Mouse (Mus musculus): ENCODE measurements around the gene Akap11.
"Not testable (repeated sequence)": the region's sequence is repeated elsewhere in the genome, so short reads cannot be mapped to it uniquely, and the experiment has no call there.

Akap11 gene

DNA sequence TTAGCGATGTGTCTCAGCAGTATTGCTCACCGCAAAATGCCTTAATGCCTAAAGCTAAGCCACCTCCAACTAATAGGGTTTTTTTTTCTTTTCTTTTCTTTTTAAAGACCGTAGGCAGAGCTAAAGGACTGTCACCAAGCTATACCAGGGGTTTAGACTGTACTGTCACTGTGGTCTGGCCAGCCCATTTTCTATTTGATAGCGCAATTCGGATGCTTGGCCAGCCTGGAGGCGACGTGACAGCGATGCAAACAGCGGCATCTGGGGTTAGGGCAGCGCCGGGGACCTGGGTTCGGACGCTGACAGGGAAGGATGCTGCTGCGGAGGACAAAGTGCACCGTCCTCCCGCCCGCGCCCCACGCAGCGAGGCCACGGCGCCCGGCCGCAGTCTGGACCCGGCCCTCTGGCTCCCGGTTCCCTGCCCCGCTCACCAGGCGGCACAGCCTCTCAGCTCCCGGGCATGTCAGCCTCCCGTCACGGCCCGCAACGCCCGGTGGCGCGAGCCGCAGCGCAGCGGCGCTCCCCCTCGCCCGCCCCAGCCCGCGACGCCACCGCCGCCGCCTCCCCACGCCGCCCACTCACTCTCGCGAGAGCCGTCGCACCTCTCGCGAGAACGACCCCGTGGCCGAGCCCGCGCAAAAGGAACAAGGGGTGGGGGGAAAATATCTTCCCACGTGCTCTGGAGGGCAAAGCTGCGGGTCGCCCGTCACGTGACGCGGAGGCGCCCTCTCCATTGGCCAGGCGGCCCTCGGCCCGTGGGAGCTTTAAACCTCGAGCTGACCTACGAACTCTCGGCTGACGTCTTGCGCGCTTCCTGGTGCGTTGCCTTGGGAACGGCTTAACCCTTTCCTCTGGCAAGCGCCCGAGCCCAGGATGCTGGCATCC is at the start of gene Akap11:
Akap11 (minus strand) TSS at position 528 of the 885 bp plus-strand sequence.
- peak; percentile 79 for DNase-seq (ENCODE audit: low spot score)

DNA sequence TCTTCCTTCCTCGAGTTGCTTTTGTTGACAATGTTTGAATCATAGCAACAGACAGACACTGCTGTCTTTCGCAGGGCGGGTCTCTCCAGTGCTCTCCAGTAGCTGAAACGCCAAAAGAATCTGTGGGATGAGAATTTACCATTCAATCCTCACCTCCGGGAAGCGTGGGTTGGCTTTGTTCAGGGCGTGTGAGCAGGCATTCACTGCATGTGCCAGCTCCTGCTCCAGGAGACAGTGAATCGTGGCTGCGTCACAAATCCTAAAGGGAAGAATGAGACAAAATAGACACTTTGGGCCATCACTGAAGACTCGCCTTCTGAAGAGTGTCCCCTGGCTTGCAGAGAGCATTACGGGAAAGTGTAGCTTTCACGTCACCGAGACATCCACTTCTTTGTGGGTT is 47.6 kb upstream of the Akap11 start:
- no peak for DNase-seq (ENCODE audit: low spot score)

- peak; percentile 19 for DNase-seq (ENCODE audit: low spot score)
These were observed 46.6 kb upstream of the Akap11 start for GRCm38 (mm10) chr14:78583168-78583567.

DNA sequence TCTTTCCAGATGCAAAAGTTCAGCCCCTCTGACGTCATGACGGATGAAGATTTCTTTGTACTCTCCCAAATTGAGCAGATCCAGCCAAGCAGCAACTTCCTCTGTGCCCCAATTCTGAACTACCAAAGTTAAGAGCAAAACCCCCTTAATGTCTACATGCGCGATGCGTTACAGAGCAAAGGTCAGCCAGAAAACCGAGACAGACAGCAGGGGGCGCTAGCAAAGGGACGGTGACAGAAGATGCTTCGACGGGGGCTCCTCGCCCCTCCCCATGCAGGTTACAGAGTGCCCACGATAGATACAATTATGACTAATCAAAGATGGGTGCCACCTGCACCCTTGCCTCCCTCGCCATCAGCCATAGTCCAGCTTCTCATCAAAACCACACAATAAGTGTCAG is 39.3 kb upstream of the Akap11 start:
- no peak for DNase-seq (ENCODE audit: low spot score)

DNA sequence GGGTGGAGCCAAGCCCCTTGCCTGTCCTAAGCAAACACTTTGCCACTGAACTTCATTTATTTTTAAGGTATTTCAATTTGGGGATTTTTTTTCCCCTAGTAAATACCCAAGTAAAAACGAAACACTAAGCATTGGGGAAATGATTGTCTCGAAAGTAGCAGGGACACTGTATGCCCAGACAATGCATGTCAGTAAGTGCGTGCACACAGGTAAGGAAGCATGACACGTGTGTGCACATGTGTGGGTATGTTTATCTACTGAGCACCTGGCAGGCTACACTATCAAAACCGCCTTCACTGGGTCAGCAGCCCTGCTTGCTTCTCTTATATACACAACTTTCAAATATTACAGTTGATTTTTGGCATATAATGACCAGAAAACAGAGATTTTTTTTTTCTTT is 31.8 kb upstream of the Akap11 start:
- DNase-seq (ENCODE audit: low spot score), result no peak

GRCm38 (mm10) chr14:78566431-78566830 is 29.8 kb upstream of the Akap11 start:
- DNase-seq (ENCODE audit: low spot score), result no peak

- no peak for DNase-seq (ENCODE audit: low spot score)
These were observed 27.7 kb upstream of the Akap11 start for GRCm38 (mm10) chr14:78564292-78564691.

DNA sequence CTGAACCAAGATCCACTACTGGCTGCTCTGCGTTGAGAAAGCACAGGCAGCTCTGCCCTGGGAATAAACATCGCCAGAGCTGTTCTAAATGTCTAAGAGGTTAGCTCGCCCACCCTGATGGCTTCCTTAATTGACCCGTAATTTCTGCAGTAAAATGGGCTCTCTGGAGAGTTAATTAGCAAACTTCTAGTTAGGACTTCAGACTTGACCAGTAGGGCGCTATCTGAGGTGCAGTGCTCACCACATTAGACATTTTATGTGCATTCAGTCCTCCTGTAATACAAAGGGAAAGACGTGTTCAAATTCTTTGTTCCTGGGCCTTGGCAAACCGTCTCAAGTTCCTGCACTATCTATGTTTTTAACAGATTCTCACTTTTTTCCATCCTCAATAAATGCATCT is 26.6 kb upstream of the Akap11 start:
- no peak for DNase-seq (ENCODE audit: low spot score)

DNA sequence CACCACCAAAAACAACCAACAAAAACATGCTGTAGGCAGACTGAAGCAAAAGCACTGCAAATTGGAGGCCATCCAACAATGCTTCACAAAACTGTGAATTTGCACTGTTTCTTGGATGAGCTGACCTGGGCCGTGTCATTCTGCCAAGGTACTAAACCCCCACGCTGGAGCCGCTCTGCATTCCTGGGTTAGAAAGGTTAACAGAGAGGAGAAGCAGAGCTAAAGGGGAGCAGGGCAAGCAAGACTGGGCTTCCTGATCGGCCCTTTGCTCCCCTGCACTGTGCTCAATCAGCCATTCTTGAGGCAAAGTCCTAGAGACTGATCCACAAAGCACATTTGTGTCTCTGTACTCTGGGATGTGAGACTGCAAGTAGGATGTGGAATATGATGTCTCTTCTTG is 25.5 kb upstream of the Akap11 start:
- DNase-seq (ENCODE audit: low spot score), result no peak

DNA sequence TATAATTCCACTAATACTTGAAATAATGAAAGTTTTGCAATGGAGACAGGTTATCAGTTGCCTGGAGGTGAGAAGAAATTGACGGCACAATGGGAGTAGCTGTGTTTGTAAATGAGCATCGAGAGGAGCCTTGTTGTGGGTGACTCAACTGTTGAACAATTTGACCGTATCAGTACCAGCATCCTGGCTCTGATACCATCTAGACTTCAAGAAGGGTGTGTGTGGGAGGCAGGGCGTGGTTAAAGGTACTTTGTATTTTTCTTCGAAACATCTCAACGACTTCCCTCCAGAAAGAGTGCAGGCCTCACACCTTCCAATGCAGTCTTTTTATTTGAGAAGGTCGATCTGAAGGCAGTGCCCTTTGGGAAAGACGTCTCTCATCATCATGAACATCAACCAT is 22.4 kb upstream of the Akap11 start:
- DNase-seq (ENCODE audit: low spot score), result no peak

DNA sequence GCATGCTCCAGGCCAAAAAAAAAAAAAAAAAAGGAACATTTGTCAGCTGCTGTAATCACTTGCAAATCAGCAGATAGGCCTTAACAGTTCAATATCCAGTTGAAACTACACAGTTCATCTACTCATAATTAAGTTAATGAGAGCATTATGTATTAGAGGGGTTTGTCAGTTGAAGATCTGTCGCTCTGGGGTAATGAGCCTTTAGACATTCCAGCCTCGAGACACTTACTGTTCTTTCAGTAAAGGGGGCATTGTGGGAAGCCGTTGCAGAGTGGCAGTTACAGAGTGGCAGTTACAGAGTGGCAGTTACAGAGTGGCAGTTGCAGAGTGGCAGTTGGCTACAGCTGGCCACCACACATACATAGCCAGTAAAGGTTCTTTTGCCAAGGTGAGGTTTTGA is 18.2 kb upstream of the Akap11 start:
- not testable (repeated sequence) for DNase-seq (ENCODE audit: low spot score)

DNA sequence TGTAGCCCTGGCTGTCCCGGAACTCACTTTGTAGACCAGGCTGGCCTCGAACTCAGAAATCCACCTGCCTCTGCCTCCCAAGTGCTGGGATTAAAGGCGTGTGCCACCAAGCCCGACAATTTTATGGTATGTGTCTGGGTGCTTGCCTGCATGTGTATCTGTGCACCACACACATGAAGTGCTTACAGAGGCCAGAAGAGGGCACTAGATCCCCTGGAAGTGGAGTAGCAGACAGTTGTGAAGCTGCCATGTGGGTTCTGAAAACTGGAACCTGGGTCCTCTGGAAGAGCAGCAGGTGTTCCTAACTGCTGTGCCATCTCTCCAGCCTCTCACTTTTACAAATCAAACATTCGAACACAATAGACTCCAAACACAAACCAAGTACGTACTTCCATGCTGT is 17.1 kb upstream of the Akap11 start:
- no peak for DNase-seq (ENCODE audit: low spot score)

GRCm38 (mm10) chr14:78548807-78549206 is 12.2 kb upstream of the Akap11 start:
- no peak for DNase-seq (ENCODE audit: low spot score)

DNA sequence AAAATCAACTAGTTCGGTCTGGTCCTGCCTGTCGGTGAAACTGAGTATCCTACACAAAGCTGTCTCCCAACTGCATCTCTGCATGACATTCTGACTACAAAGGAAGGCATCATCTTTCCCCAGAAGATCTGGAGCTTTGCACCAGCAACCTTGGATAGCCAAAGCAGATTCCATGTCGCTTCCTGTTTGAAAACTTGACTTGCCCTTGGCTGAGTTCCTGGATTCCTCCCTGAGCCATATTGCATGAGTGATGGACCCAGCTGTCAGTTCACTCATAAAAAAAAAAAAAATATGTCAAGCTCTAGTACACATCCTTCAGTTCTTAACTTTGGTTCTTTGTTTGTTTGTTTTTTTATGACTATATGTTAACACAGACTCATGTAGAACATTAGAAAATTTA is 4.7 kb upstream of the Akap11 start:
- no peak for DNase-seq (ENCODE audit: low spot score)

DNA sequence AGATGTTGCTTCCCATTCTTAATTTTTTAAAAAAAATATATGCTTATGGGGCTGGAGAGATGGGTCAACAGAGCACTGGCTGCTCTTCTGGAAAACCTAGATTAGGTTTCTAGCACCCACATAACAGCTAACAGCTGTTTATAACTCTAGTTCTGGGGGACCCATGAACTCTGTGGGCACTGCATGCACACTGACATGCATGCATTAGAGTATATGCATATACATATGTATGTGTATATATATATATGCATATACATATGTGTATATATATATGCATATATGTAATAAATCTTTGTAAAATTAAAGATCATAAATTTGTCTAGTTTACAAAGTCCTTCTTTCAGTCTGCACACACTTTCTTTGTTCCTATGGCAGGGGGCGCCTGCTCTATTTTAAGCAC is 3.2 kb upstream of the Akap11 start:
- DNase-seq (ENCODE audit: low spot score), result no peak

- no peak for DNase-seq (ENCODE audit: low spot score)
These were observed 2.1 kb upstream of the Akap11 start for GRCm38 (mm10) chr14:78538572-78539320.

- no peak for DNase-seq (ENCODE audit: low spot score)
These were observed 943 bp upstream of the Akap11 start for GRCm38 (mm10) chr14:78537551-78537950.

DNA sequence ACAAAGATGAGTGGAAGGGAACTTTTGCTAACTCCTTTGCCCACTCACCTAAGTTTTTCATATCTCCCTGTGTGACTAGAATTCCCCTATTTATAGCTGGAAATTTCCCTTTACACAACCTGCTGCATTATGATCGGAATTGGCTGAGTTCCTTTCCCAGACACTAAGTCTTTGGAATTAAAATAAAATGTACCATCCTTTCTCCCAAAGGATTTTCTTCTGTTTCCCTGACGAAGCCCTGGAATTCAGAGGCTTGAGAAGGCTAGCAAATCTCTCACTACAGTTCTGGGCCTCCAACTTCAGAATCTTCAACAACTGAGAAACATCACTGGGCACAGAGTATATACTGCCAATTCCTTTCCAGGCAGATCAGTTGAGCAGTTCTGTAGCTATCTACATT is 1.2 kb downstream of the Akap11 start:
- DNase-seq (ENCODE audit: low spot score), result no peak

DNA sequence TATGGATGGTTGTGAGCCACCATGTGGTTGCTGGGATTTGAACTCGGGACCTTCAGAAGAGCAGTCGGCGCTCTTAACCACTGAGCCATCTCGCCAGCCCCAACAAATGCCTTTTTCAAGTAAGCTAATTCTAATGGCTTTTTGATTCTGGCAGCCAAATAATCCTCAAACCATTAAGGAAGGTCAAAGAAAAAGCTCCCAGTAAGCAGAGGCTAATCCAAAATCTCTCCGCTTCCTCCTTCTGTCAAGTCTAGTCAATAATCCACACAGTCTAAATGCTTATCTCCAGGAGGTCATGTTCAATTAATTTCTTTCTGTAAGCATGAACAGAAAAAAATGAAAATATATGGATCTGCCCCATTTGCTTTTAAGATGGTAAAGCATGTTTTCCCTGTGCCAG is 2.0 kb downstream of the Akap11 start:
- DNase-seq (ENCODE audit: low spot score), result no peak

- no peak for DNase-seq (ENCODE audit: low spot score)
These were observed 2.9 kb downstream of the Akap11 start for GRCm38 (mm10) chr14:78533701-78534100.

- DNase-seq (ENCODE audit: low spot score), result no peak
These were observed 4.3 kb downstream of the Akap11 start for GRCm38 (mm10) chr14:78532345-78532744.

- no peak for DNase-seq (ENCODE audit: low spot score)
These were observed 6.4 kb downstream of the Akap11 start for GRCm38 (mm10) chr14:78530256-78530655.

Measured in c-Kit-positive CD71-positive TER-119-positive erythroid progenitor cells, embryonic 14.5 days (primary cell).